Mouse (Mus musculus): ENCODE data around the gene Cachd1.

DNA sequence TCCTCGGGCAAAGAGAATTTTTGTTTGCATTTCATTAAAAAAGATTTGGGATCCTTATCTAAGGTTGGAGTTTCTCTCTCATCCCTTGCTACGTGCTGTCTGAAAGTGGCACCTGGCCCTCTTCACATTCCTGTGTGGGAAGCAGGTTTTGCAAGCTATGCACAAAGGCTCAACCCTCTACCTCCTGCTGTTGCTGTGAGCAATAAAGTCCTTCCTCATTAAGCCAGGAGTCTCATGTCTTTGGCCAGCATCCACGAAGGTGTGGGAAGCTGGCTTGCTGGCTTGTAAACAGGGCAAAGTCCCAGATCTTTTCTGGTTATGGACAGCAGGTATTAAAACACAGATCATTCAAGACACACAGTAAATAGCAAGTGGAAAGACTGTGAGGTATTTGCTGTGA, 7.9 kb upstream of the Cachd1 start:
- TF ChIP-seq TAL1 (conservative IDR thresholded peaks at IDR 0.05; ENCODE audit: low read depth, low read length) (no peak), CTCF (IDR thresholded peaks at IDR 0.05; ENCODE audit: low read depth, low read length) (no peak), POLR2AphosphoS5 (IDR thresholded peaks at IDR 0.05; ENCODE audit: insufficient replicate concordance, low read depth, low read length) (no peak)

All from G1E (cell line).